Mouse (Mus musculus): ENCODE data around the gene Wnt5b.

DNA sequence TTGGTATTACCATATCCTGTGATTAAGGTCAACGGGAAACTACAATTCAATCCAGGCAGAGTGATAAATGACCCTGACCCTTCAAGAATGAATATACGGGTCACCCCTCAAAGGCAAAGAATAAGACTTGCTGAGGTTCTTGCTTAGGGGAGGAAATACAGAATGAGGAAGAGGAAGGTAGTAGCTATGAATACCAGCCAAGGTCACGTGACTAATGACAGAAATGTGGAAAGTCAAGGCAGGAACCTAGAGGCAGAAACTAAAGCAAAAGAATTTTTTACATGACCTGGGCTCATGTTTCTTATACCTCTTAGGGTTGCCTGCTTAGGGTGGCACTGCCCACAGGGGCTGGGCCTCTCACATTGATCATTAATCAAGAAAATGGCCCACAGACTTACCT, 71.4 kb downstream of the Wnt5b start:
- TF ChIP-seq CTCF (IDR thresholded peaks at IDR 0.05; ENCODE audit: control insufficient read depth, insufficient read depth, insufficient read length) (no peak), MYOG (IDR thresholded peaks at IDR 0.05; ENCODE audit: control insufficient read depth, extremely low read depth, insufficient read length) (no peak), MYOD1 (IDR thresholded peaks at IDR 0.05; ENCODE audit: control insufficient read depth, insufficient read length, low read depth) (no peak), MAX (IDR thresholded peaks at IDR 0.05) (no peak), USF1 (IDR thresholded peaks at IDR 0.05; ENCODE audit: low read depth) (peak; percentile 58), CEBPB (IDR thresholded peaks at IDR 0.05; ENCODE audit: low read depth) (no peak)

All from C2C12 (cell line).